Mouse (Mus musculus) forebrain, embryonic 16.5 days (tissue): Measurements from ENCODE around the gene Aco1. TPM values are rescaled to one million over a fixed set of nuclear protein-coding genes. Genes with fewer than 3 reads are reported as not detected.

ENCODE experiments used
- ATAC-seq: fragments of 200-750 bp; cut with Nextera tagmentation; 2 replicates; pipeline ENCODE4 v1.8.0; 2017; ENCODE audit warnings: mild to moderate bottlenecking, moderate library complexity
- H3K27ac ChIP-seq: fragments of 300-500 bp; sonication (generic); 2 replicates; pipeline ENCODE4 v1.5.1; 2014; ENCODE audit warnings: low read length, control low read depth
- H3K27me3 ChIP-seq: fragments of 300-500 bp; sonication (generic); replicated peaks from 2 replicates; pipeline ENCODE4 v1.6.1; 2014; ENCODE audit warnings: low read length; ENCODE audit not compliant: control insufficient read depth, insufficient read depth
- H3K36me3 ChIP-seq: fragments of 300-500 bp; sonication (generic); 2 replicates; pipeline ENCODE4 v1.6.1; 2014; ENCODE audit not compliant: control insufficient read depth, insufficient read depth
- H3K4me1 ChIP-seq: fragments of 300-500 bp; sonication (generic); replicated peaks from 2 replicates; pipeline ENCODE4 v1.6.1; 2014; ENCODE audit warnings: low read length; ENCODE audit not compliant: control insufficient read depth, insufficient read depth
- H3K4me2 ChIP-seq: fragments of 300-500 bp; sonication (generic); 2 replicates; pipeline ENCODE4 v1.6.1; 2014; ENCODE audit warnings: mild to moderate bottlenecking, low read length, control low read depth
- H3K4me3 ChIP-seq: fragments of 300-500 bp; sonication (generic); replicated peaks from 2 replicates; pipeline ENCODE4 v1.5.1; 2014; ENCODE audit warnings: mild to moderate bottlenecking, low read length, control low read depth
- H3K9ac ChIP-seq: fragments of 300-500 bp; sonication (generic); replicated peaks from 2 replicates; pipeline ENCODE4 v1.6.1; 2014; ENCODE audit warnings: low read depth, low read length, control low read depth
- H3K9me3 ChIP-seq: fragments of 300-500 bp; sonication (generic); 2 replicates; pipeline ENCODE4 v1.6.1; 2016; ENCODE audit warnings: low read length; ENCODE audit not compliant: control insufficient read depth
- WGBS: fragments of 180-500 bp; shearing (Covaris S2); extraction: QIAGEN DNeasy Blood & Tissue Kit; methylation state at CpG from one replicate; pipeline ENCODE4 v1.1.7; 2014; 5-methylcytosine and 5-hydroxymethylcytosine counted together
- polyA plus RNA-seq: library from polyadenylated mRNA; unstranded; fragments of >200 nt; fragmentation: Nextera tagmentation; extraction: Ambion mirVana; gene quantifications from 2 replicates; pipeline ENCODE4 v1.2.1, GENCODE M21; 2015

Gene Aco1
- polyA plus RNA-seq, 1 experiment from 2014 or later: 54.3 TPM

DNA sequence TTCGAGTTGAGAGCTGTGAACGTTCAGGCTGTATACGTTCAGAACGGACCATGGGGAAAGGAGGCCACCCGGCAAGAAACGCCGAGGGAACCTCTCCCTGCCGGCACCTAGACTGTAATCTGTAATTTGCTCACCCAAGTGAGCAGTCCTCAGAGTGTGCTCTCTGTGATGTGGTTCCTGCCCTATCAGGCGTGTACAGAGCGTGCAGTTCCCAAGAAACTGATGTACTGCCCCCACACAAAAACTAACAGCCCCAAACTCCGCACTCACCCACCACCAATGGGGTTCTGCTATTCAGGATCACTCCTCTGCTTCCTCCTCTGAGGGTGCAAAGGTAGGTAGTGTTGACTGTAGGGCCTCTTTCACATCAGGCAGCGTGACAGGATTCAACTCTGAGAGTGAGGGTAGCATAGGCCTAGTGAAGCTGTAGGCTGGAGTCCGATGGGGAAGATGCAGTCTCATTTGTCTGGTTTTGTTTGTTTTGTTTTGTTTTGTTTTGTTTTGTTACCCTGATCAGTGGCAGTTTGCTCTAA is 12.7 kb downstream of the Aco1 start:
- Histone ChIP-seq H3K9me3 (no peaks in the 10 kb centered on the region), H3K9ac (no peak overlapping the region), H3K27ac (no peak overlapping the region), H3K4me1 (no peaks in the 10 kb centered on the region), H3K4me2 (no peak overlapping the region), H3K36me3 (no peaks in the 10 kb centered on the region), H3K4me3 (no peak overlapping the region), H3K27me3 (no peaks in the 10 kb centered on the region)
- WGBS: 93% methylated on average over 13 of the region's 13 CpGs
- no peak for ATAC-seq

- no peaks in the 10 kb centered on the region for H3K4me1 ChIP-seq
- H3K27ac ChIP-seq: no peak overlapping the region
- no peak overlapping the region for H3K4me2 ChIP-seq
- H3K4me3 ChIP-seq: no peak overlapping the region
- H3K36me3 ChIP-seq: no peaks in the 10 kb centered on the region
- H3K27me3 ChIP-seq: no peaks in the 10 kb centered on the region
- no peak for ATAC-seq
- WGBS: 80% methylated on average over 2 of the region's 2 CpGs
- H3K9ac ChIP-seq: no peak overlapping the region
- H3K9me3 ChIP-seq: no peaks in the 10 kb centered on the region
These were observed 13.3 kb downstream of the Aco1 start for GRCm38 (mm10) chr4:40156153-40156552.

- Histone ChIP-seq H3K27ac (no peak overlapping the region), H3K4me2 (no peak overlapping the region), H3K9ac (no peak overlapping the region), H3K27me3 (no peaks in the 10 kb centered on the region), H3K9me3 (no peaks in the 10 kb centered on the region), H3K36me3 (no peaks in the 10 kb centered on the region), H3K4me3 (no peak overlapping the region), H3K4me1 (no peaks in the 10 kb centered on the region)
- ATAC-seq: no peak
- 71% methylated on average over 18 of the region's 18 CpGs for WGBS
These were observed 14.0 kb downstream of the Aco1 start for GRCm38 (mm10) chr4:40156582-40157499.

DNA sequence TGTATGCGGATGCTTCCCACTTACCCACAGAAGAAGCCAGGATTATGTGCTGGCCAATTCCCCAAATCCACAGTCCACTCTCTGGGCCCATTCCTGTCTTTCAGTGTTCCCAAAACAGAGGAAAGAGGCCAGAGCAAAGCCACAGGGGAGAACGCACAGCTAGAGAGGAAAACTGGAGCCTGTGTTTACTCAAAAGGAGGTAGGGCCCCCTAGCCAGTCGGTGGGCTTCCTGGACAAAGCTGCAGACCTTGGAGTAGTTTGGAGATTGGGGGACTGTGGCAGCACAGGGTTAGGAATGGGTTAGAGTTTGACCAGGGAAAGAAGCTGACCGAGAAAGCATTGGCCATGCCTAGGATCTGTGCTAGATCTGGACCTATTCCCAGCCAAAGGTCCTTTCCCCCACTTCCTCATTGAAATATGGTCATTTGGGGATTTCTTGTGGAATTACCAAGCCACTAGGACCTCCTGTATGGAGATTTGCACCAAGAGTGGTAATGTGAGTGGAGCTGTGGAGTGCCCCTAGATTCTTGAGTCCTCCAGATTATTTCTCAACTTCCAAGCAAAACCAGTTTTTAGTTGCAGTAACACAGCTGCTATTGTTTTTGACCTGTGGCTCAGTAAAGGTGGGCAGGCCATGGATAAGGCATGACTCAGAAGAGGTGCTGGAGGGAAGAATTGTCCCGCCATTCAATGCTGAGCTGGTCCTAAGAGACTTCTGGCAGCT is 14.8 kb downstream of the Aco1 start:
- no peaks in the 10 kb centered on the region for H3K9me3 ChIP-seq
- no peaks in the 10 kb centered on the region for H3K36me3 ChIP-seq
- WGBS: 85% methylated on average over 5 of the region's 5 CpGs
- H3K27ac ChIP-seq: no peak overlapping the region
- no peaks in the 10 kb centered on the region for H3K4me1 ChIP-seq
- no peak for ATAC-seq
- H3K27me3 ChIP-seq: no peaks in the 10 kb centered on the region
- H3K9ac ChIP-seq: no peak overlapping the region
- no peak overlapping the region for H3K4me3 ChIP-seq
- no peak overlapping the region for H3K4me2 ChIP-seq

DNA sequence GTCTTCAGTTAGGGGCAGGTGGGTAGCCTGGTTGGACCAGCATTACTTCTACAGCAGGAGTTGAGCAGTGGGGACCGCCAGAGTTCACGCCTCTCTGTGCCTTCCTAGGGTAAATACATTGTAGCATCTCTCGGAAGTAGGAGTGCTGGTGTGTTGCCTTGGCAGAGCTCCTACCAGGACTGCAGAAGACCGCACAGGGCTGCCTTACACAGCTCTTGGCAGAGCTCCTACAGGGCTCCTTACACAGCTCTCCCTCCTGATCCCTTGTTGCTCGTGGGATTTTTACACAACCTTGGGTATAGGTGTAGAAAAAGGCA is 15.3 kb downstream of the Aco1 start:
- Histone ChIP-seq H3K9me3 (no peaks in the 10 kb centered on the region), H3K36me3 (no peaks in the 10 kb centered on the region), H3K4me2 (no peak overlapping the region), H3K4me1 (no peaks in the 10 kb centered on the region), H3K4me3 (no peak overlapping the region), H3K27me3 (no peaks in the 10 kb centered on the region), H3K27ac (no peak overlapping the region), H3K9ac (no peak overlapping the region)
- ATAC-seq: no peak
- WGBS: 64% methylated on average over 5 of the region's 5 CpGs

- Histone ChIP-seq H3K36me3 (no peaks in the 10 kb centered on the region), H3K9ac (no peak overlapping the region), H3K27ac (no peak overlapping the region), H3K9me3 (no peaks in the 10 kb centered on the region), H3K4me3 (no peak overlapping the region), H3K4me2 (no peak overlapping the region), H3K27me3 (no peaks in the 10 kb centered on the region), H3K4me1 (no peaks in the 10 kb centered on the region)
- ATAC-seq: no peak
- WGBS: 97% methylated on average over 8 of the region's 8 CpGs
These were observed 17.9 kb downstream of the Aco1 start for GRCm38 (mm10) chr4:40160591-40161434.

DNA sequence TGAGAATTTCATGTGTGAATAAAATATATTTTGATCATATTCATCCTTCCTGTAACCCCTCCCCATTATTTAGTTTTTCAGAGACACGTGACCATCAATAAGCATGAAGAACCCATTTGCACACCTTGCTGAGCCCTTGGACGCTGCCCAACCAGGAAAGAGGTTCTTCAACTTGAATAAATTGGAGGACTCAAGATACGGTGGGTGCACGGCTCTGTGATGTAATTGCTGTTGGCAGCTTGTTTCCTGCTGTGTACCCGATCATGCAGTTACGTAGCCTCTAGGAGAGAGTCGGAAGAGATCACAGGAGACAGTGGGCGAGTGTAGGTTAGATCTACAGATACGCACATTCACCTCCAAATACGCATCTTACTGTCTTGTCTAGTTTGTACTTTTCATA is 20.8 kb downstream of the Aco1 start:
- no peaks in the 10 kb centered on the region for H3K4me1 ChIP-seq
- no peaks in the 10 kb centered on the region for H3K9me3 ChIP-seq
- no peak overlapping the region for H3K4me3 ChIP-seq
- no peak overlapping the region for H3K27ac ChIP-seq
- no peak overlapping the region for H3K9ac ChIP-seq
- no peaks in the 10 kb centered on the region for H3K27me3 ChIP-seq
- no peak for ATAC-seq
- no peak overlapping the region for H3K4me2 ChIP-seq
- H3K36me3 ChIP-seq: peaks cover 8% of the 10 kb centered on the region
- WGBS: 88% methylated on average over 10 of the region's 10 CpGs

DNA sequence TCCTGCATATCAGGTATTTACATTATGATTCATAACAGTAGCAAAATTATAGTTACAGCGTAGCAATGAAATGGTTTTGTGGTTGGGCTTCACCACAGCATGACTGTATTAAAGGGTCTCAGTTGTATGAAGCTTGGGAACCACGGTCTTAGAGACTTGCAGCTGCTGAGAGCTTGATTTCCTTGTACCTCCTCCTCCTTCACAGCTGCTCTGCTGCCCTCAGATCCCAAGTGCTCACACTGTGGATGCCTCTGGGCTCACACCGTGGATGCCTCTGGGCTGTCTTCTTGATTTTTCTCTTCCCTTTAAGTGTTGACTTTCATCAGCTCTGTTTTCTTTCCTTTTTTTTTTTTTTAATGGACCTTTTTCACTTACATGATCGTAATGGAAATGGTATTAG is 28.6 kb downstream of the Aco1 start:
- peaks cover 19% of the 10 kb centered on the region for H3K36me3 ChIP-seq
- H3K4me2 ChIP-seq: no peak overlapping the region
- no peak overlapping the region for H3K4me3 ChIP-seq
- ATAC-seq: no peak
- H3K27ac ChIP-seq: no peak overlapping the region
- no peaks in the 10 kb centered on the region for H3K27me3 ChIP-seq
- no peaks in the 10 kb centered on the region for H3K4me1 ChIP-seq
- WGBS: 93% methylated on average over 4 of the region's 4 CpGs
- no peaks in the 10 kb centered on the region for H3K9me3 ChIP-seq
- H3K9ac ChIP-seq: no peak overlapping the region

- Histone ChIP-seq H3K27me3 (no peaks in the 10 kb centered on the region), H3K9ac (no peak overlapping the region), H3K9me3 (no peaks in the 10 kb centered on the region), H3K27ac (no peak overlapping the region), H3K4me2 (no peak overlapping the region), H3K36me3 (peaks cover 13% of the 10 kb centered on the region), H3K4me3 (no peak overlapping the region), H3K4me1 (no peaks in the 10 kb centered on the region)
- no peak for ATAC-seq
- WGBS: 76% methylated on average over 2 of the region's 2 CpGs
These were observed 29.5 kb downstream of the Aco1 start for GRCm38 (mm10) chr4:40172336-40172735.
